Mouse (Mus musculus) left cerebral cortex, postnatal 14 days (tissue): ENCODE data around the gene Ear2. TPM values are rescaled to one million over a fixed set of nuclear protein-coding genes. Genes with fewer than 3 reads are reported as not detected.
"Not testable (repeated sequence)": the region's sequence is repeated elsewhere in the genome, so short reads cannot be mapped to it uniquely, and the experiment has no call there.

Experiments used
- DNase-seq, 2 experiments: peaks; one replicate each; pipeline ENCODE4 v3.0.0; 2021 to 2022; ENCODE audit warnings: low spot score in 2 of 2, mixed read lengths in 1 of 2
- intact Hi-C: fragments of 180-260 bp; cut with DNase I; formaldehyde crosslinking; loops from one replicate; pipeline ENCODE4 v1.15.1; 2025
- long read RNA-seq, 2 experiments: library from polyadenylated mRNA; stranded (forward); transcript quantifications; one replicate each; pipeline ENCODE4 v2.0.0; 2021
- total RNA-seq, 2 experiments: library from RNA; stranded (reverse); gene quantifications; 2 replicates each; pipeline ENCODE4 v1.2.3; 2021

Ear2 gene
- total RNA-seq: 1 to 10 TPM in 1 of 2 experiments, under 1 TPM in 1; 0.66 to 1.1 TPM
- long read RNA-seq, experiment 1: 0 reads
- long read RNA-seq, experiment 2: 0 reads

GRCm38 (mm10) chr14:44102354-44102753 is at the start of gene Ear2:
Ear2 (plus strand) TSS chr14:44102654.
- intact Hi-C loops, DNase-seq: not testable (repeated sequence)

- DNase-seq: peak; percentile 5 to 11
- intact Hi-C loops: not testable (repeated sequence)
Observed at GRCm38 (mm10) chr14:44067879-44068278, 34.6 kb upstream of the Ear2 start.

GRCm38 (mm10) chr14:44070595-44070994 is 31.9 kb upstream of the Ear2 start:
- intact Hi-C loops, DNase-seq: not testable (repeated sequence)

GRCm38 (mm10) chr14:44077785-44078341 is 24.6 kb upstream of the Ear2 start:
- DNase-seq, intact Hi-C loops: not testable (repeated sequence)

GRCm38 (mm10) chr14:44086588-44086987 is 15.9 kb upstream of the Ear2 start:
- intact Hi-C loops, DNase-seq: not testable (repeated sequence)

- DNase-seq, intact Hi-C loops: not testable (repeated sequence)
Observed at GRCm38 (mm10) chr14:44087535-44087934, 14.9 kb upstream of the Ear2 start.

GRCm38 (mm10) chr14:44091524-44091923 is 10.9 kb upstream of the Ear2 start:
- intact Hi-C loops: not testable (repeated sequence)
- peak in 1 of 2 experiments; percentile 4 for DNase-seq

GRCm38 (mm10) chr14:44094445-44094844 is 8.0 kb upstream of the Ear2 start:
- DNase-seq, intact Hi-C loops: not testable (repeated sequence)

GRCm38 (mm10) chr14:44100030-44100429 is 2.4 kb upstream of the Ear2 start:
- intact Hi-C loops, DNase-seq: not testable (repeated sequence)

- intact Hi-C loops: no loop called here
- no peak for DNase-seq
Observed at GRCm38 (mm10) chr14:44110981-44111380, 8.5 kb downstream of the Ear2 start.

- DNase-seq, intact Hi-C loops: not testable (repeated sequence)
Observed at GRCm38 (mm10) chr14:44123551-44123950, 21.1 kb downstream of the Ear2 start, which contains the start of gene Gm3327. Gm3327 (plus strand) TSS chr14:44123851.

Other genes starting within 250 kb of the Ear2 start
- gene Ear1, start 227.1 kb upstream of the Ear2 start, total RNA-seq: not detected
- not detected for gene Ear10, start 179.1 kb upstream of the Ear2 start, total RNA-seq
- gene Gm8113, start 177.3 kb upstream of the Ear2 start, total RNA-seq: under 1 TPM in 1 of 2 experiments, not detected in 1; 0.17 TPM
- not detected for gene Ang5, start 145.6 kb upstream of the Ear2 start, total RNA-seq
- not detected for gene Ang6, start 100.4 kb upstream of the Ear2 start, total RNA-seq
- gene Gm3327, start 21.2 kb downstream of the Ear2 start, total RNA-seq: not detected
- not detected for gene Gm8212, start 95.0 kb downstream of the Ear2 start, total RNA-seq
- gene 4930503E14Rik, start 110.6 kb downstream of the Ear2 start, total RNA-seq: not detected
- not detected for gene Gm8220, start 182.9 kb downstream of the Ear2 start, total RNA-seq
- gene Gm5930, start 235.9 kb downstream of the Ear2 start, total RNA-seq: not detected